Mouse (Mus musculus) midbrain, postnatal 0 days (tissue): ENCODE measurements at regions not wholly inside any gene's neighbourhood (a gene's known extent, or its start where the extent isn't known, plus 50 kb on each side); places are given as distances from the start of the nearest gene placed in this dataset.

Experiments
- ATAC-seq: fragments of 200-750 bp; cut with Nextera tagmentation; 2 replicates; pipeline ENCODE4 v1.8.0; 2017; ENCODE audit warnings: moderate number of reproducible peaks, mild to moderate bottlenecking, moderate TSS enrichment, moderate library complexity; ENCODE audit not compliant: low FRiP score
- DNase-seq: peaks from one replicate; pipeline ENCODE4 v3.0.0-alpha.2; 2015; ENCODE audit warnings: low spot score
- H3K27ac ChIP-seq: fragments of 300-500 bp; sonication (generic); 2 replicates; pipeline ENCODE4 v1.5.1; 2014; ENCODE audit warnings: low read depth, mild to moderate bottlenecking, low read length, mixed read lengths
- H3K27me3 ChIP-seq: fragments of 300-500 bp; sonication (generic); 2 replicates; pipeline ENCODE4 v1.6.1; 2014; ENCODE audit warnings: low read length, control low read depth, mixed read lengths; ENCODE audit not compliant: insufficient read depth
- H3K36me3 ChIP-seq: fragments of 300-500 bp; sonication (generic); 2 replicates; pipeline ENCODE4 v1.6.1; 2014; ENCODE audit warnings: low read length, control low read depth, mixed read lengths; ENCODE audit not compliant: insufficient read depth
- H3K4me1 ChIP-seq: fragments of 300-500 bp; sonication (generic); 2 replicates; pipeline ENCODE4 v1.6.1; 2014; ENCODE audit warnings: mild to moderate bottlenecking, control low read depth, antibody characterized with exemption, low read length, mixed read lengths; ENCODE audit not compliant: insufficient read depth
- H3K4me2 ChIP-seq: fragments of 300-500 bp; sonication (generic); 2 replicates; pipeline ENCODE4 v1.6.1; 2014; ENCODE audit warnings: low read depth, mild to moderate bottlenecking, low read length, mixed read lengths; ENCODE audit not compliant: poor library complexity, severe bottlenecking
- H3K4me3 ChIP-seq: fragments of 300-500 bp; sonication (generic); 2 replicates; pipeline ENCODE4 v1.5.1; 2014; ENCODE audit warnings: low read depth, mild to moderate bottlenecking, low read length, moderate library complexity
- H3K9ac ChIP-seq: fragments of 300-500 bp; sonication (generic); replicated peaks from 2 replicates; pipeline ENCODE4 v1.6.1; 2014; ENCODE audit warnings: mild to moderate bottlenecking, low read length, moderate library complexity, mixed read lengths; ENCODE audit not compliant: poor library complexity, severe bottlenecking
- H3K9me3 ChIP-seq: fragments of 300-500 bp; sonication (generic); 2 replicates; pipeline ENCODE4 v1.6.1; 2016; ENCODE audit warnings: low read length, control low read depth
- CTCF ChIP-seq: IDR thresholded peaks from 2 replicates; pipeline ENCODE4 v1.5.1; 2016; ENCODE audit warnings: antibody characterized with exemption, mild to moderate bottlenecking
- WGBS: fragments of 180-500 bp; shearing (Covaris S2); extraction: QIAGEN DNeasy Blood & Tissue Kit; methylation state at CpG from one replicate; pipeline ENCODE4 v1.1.7; 2014; 5-methylcytosine and 5-hydroxymethylcytosine counted together

- TF ChIP-seq CTCF, result no peak
- no peaks in the 10 kb centered on the region for H3K27me3 ChIP-seq
- H3K27ac ChIP-seq, result no peak overlapping the region
- H3K9ac ChIP-seq, result no peak overlapping the region
- 77% methylated on average over 12 of the region's 12 CpGs for WGBS
- H3K9me3 ChIP-seq, result no peaks in the 10 kb centered on the region
- H3K4me1 ChIP-seq, result no peaks in the 10 kb centered on the region
- DNase-seq, result no peak
- no peaks in the 10 kb centered on the region for H3K36me3 ChIP-seq
- no peak overlapping the region for H3K4me3 ChIP-seq
- ATAC-seq, result no peak
- no peak overlapping the region for H3K4me2 ChIP-seq
Observed at GRCm38 (mm10) chr6:94806481-94807160, 106.7 kb upstream of the Lrig1 start.

- Histone ChIP-seq H3K36me3 (no peaks in the 10 kb centered on the region), H3K4me2 (no peak overlapping the region)
- DNase-seq, result no peak
Observed at GRCm38 (mm10) chr6:94805685-94806084, 105.7 kb upstream of the Lrig1 start.

GRCm38 (mm10) chr6:94804284-94804815 is 104.4 kb upstream of the Lrig1 start:
- no peak for TF ChIP-seq CTCF
- Histone ChIP-seq H3K9me3 (no peaks in the 10 kb centered on the region), H3K4me1 (no peaks in the 10 kb centered on the region), H3K4me3 (no peak overlapping the region), H3K27ac (no peak overlapping the region), H3K27me3 (no peaks in the 10 kb centered on the region), H3K4me2 (no peak overlapping the region), H3K36me3 (no peaks in the 10 kb centered on the region), H3K9ac (no peak overlapping the region)
- ATAC-seq (no peak), DNase-seq (no peak)
- 77% methylated on average over 10 of the region's 10 CpGs for WGBS

More at GRCm38 (mm10) chr6:94805685-94806084, 105.7 kb upstream of the Lrig1 start:
- Histone ChIP-seq H3K27ac (no peak overlapping the region), H3K27me3 (no peaks in the 10 kb centered on the region), H3K4me1 (no peaks in the 10 kb centered on the region), H3K4me3 (no peak overlapping the region), H3K9ac (no peak overlapping the region), H3K9me3 (no peaks in the 10 kb centered on the region)
- ATAC-seq, result no peak
- TF ChIP-seq CTCF, result no peak
- WGBS, result 75% methylated on average over 6 of the region's 6 CpGs

- H3K4me3 ChIP-seq, result no peak overlapping the region
- 0 out of 2 replicates have a peak, but pooled peaks have one; percentile 16 for ATAC-seq
- no peaks in the 10 kb centered on the region for H3K36me3 ChIP-seq
- no peak overlapping the region for H3K27ac ChIP-seq
- no peaks in the 10 kb centered on the region for H3K9me3 ChIP-seq
- no peak for TF ChIP-seq CTCF
- H3K27me3 ChIP-seq, result no peaks in the 10 kb centered on the region
- 12% methylated on average over 12 of the region's 12 CpGs for WGBS
- no peaks in the 10 kb centered on the region for H3K4me1 ChIP-seq
- peak; percentile 52 for DNase-seq
- no peak overlapping the region for H3K9ac ChIP-seq
- peak overlapping the region; percentile 27 for H3K4me2 ChIP-seq
Observed at GRCm38 (mm10) chr6:94801039-94801438, 101.1 kb upstream of the Lrig1 start.

GRCm38 (mm10) chr6:94798545-94799211 is 98.7 kb upstream of the Lrig1 start:
- WGBS, result 89% methylated on average over 4 of the region's 4 CpGs
- ATAC-seq, result no peak
- H3K9ac ChIP-seq, result no peak overlapping the region
- DNase-seq, result no peak
- no peak overlapping the region for H3K27ac ChIP-seq
- no peaks in the 10 kb centered on the region for H3K9me3 ChIP-seq
- H3K36me3 ChIP-seq, result no peaks in the 10 kb centered on the region
- no peak overlapping the region for H3K4me3 ChIP-seq
- no peaks in the 10 kb centered on the region for H3K4me1 ChIP-seq
- H3K4me2 ChIP-seq, result no peak overlapping the region
- no peak for TF ChIP-seq CTCF
- H3K27me3 ChIP-seq, result no peaks in the 10 kb centered on the region

GRCm38 (mm10) chr6:94795442-94795841 is 95.5 kb upstream of the Lrig1 start:
- Histone ChIP-seq H3K9ac (no peak overlapping the region), H3K9me3 (no peaks in the 10 kb centered on the region), H3K4me1 (no peaks in the 10 kb centered on the region), H3K27ac (no peak overlapping the region), H3K4me3 (no peak overlapping the region), H3K27me3 (no peaks in the 10 kb centered on the region), H3K36me3 (no peaks in the 10 kb centered on the region), H3K4me2 (no peak overlapping the region)
- no peak for TF ChIP-seq CTCF
- ATAC-seq (no peak), DNase-seq (no peak)
- 87% methylated on average over 4 of the region's 4 CpGs for WGBS
